Mouse (Mus musculus): Measurements from ENCODE around the gene Zscan5b. TPM values are rescaled to one million over a fixed set of nuclear protein-coding genes. Genes with fewer than 3 reads are reported as not detected.
A peak's percentile ranks its signal among the peaks of the same experiment; 100 is the strongest.
"Not testable (repeated sequence)": the region's sequence is repeated elsewhere in the genome, so short reads cannot be mapped to it uniquely, and the experiment has no call there.

The Zscan5b gene
- total RNA-seq, 2 experiments from 2014 or later: not detected

DNA sequence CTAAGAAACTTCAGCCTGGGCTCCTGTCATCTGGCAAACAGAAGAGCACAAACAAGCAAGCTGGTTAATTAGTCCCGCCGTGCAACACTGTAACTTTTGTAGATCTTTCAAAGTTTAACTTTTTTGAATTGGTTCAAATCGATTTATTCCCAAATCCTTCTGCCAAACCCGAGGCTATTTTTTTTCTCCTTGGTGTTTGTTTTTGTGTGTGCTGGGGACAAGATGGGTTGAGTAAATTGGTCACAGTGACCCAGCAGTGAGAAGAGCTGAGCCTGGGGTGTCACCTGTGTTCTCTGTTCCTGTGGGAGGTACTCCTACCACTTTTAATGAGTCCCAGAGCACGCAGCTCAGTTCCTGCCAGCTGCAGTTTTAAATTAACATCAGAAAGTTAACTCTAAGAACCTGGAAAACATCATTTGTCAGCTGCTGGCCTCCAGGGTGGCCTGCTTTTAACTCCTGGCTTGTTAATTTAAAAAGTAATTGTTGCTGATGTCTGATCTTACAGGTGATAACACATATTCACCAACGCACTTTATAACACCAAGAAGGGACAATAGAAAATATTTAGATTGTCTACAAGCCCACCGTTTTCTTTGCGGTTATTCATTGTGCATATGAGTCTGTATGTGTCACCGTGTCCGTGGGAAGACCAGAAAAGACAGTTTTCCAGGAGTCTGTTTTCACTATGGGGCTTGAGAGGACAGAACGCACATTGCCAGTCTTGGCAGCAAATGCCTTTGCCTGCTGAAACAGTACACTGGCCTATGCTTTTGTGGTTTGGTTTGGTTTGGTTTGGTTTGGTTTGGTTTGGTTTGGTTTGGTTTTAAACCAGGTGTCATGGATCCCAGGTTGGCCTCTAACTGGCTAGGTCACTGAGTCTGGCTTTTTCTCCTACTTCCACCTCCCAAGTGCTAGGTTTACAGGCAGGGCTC lies 22.5 kb downstream of the Zscan5b start:
- no peak for DNase-seq (ENCODE audit: low spot score in 2 of 2)

- DNase-seq (ENCODE audit: low spot score in 2 of 2): no peak
These were observed 30.3 kb downstream of the Zscan5b start, which contains the start of gene Epp13 for GRCm38 (mm10) chr7:6252410-6252809. TSS of gene Epp13 (plus strand) at chr7:6252710.

DNA sequence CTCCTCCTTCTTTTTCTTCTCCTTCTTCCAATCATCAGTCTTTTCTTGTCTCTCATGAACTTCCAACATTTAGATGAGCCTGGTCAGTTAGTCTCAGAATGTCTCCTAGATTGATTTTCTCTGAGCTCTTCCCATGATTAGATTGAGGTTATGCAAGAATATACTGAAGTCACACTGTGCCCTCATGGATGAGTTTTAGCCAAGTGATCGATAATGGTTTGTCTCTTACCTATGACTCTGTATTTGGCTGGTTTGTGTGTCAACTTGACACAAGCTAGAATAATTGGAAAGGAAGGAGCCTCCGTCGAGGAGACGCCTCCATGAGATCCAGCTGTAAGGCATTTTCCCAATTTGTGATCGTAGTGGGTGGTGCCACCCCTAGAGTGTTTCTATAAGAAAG lies 32.4 kb downstream of the Zscan5b start:
- no peak for DNase-seq (ENCODE audit: low spot score in 2 of 2)

GRCm38 (mm10) chr7:6257386-6257785 lies 35.3 kb downstream of the Zscan5b start:
- no peak for DNase-seq (ENCODE audit: low spot score in 2 of 2)

- no peak for DNase-seq (ENCODE audit: low spot score in 2 of 2)
These were observed 36.4 kb downstream of the Zscan5b start for GRCm38 (mm10) chr7:6258232-6259220.

DNA sequence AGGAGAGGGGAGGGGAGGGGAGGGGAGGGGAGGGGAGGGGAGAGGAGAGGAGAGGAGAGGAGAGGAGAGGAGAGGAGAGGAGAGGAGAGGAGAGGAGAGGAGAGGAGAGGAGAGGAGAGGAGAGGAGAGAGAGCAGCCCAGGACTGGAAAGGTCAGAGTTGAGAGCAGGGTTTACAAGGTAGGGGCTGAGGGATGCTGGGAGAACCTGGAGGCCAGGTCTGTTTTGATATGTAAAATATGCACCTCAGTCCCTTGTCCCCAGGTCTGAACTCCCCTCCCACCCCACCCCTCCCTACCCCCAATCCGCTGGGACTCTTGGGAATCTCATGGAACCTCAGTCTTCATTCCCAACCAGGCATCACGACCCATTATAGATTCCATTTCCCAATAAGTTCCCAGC lies 37.9 kb downstream of the Zscan5b start:
- DNase-seq (ENCODE audit: low spot score in 2 of 2): not testable (repeated sequence)

DNA sequence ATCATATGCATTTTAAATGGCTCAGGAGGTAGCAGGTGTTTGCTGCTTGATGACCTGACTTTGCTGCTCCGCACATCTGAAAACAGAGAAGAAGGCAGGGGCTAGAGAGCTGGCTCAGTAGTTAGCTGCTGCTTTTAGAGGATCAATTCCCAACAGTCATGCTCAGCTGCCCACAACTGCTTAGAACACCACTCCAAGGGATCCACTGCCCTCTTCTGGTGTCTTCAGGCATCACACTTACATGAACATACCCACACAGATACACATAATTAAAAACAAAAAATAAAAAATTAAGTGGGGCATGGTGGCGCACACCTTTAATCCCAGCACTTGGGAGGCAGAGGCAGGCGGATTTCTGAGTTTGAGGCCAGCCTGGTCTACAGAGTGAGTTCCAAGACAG lies 40.0 kb downstream of the Zscan5b start:
- DNase-seq (ENCODE audit: low spot score in 2 of 2): no peak

DNA sequence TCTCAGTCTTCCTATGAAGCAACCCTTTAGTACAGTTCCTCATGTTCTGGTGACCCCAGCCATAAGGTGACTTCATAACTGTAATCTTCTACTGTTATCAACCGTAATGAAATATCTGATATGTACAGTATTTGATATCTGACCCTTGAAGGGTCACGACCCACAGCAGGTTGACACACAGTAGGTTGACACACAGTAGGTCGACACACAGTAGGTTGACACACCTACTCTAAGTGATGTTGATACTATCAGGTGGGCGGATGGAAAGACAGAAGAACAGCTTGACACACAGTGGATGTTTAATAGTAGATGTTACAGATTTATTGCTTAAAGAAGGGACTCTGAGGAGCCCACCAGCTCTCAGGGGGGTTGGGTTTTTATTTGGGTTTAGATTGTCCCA lies 40.9 kb downstream of the Zscan5b start:
- no peak for DNase-seq (ENCODE audit: low spot score in 2 of 2)

DNA sequence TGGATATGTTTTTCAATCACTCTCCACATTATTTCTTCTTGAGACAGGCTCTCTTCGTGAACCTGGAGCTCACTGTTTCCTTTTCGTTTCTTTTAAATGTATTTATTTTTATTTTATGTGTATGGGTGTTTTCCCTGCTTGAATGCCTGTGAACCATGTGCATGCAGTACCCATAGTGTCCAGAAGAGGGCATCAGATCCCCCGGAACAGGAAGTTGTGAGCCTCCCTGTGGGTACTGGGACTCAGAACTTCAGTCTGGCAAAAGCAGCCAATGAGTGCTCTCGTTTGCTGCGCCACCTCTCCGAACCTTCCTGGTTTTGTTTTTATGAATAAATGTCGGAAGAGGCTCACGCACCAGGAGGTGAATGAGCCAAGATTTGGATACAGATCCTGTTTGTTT lies 43.6 kb downstream of the Zscan5b start:
- no peak for DNase-seq (ENCODE audit: low spot score in 2 of 2)

- DNase-seq (ENCODE audit: low spot score in 2 of 2): no peak
These were observed 55.8 kb downstream of the Zscan5b start for GRCm38 (mm10) chr7:6277906-6278305.

DNA sequence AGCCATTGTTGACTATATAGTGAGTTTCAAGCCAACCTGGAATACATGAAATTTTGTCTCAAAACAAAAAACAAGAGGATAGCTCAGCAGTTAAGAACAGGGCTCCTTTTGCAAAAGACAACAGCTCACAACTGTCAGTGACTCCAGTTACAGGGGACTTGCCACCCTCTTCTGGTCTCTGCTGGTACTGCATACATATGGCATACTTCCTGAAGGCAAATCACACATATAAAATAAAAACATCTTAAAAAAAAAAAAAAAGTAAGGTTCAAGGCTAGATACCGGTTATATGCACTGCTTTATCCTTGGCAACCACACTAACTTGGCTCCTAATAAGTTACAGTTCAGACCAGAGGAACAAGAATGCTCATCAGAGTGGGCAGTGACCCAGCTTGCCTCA lies 60.7 kb downstream of the Zscan5b start:
- peak; percentile 40 to 74 for DNase-seq (ENCODE audit: low spot score in 2 of 2)

DNA sequence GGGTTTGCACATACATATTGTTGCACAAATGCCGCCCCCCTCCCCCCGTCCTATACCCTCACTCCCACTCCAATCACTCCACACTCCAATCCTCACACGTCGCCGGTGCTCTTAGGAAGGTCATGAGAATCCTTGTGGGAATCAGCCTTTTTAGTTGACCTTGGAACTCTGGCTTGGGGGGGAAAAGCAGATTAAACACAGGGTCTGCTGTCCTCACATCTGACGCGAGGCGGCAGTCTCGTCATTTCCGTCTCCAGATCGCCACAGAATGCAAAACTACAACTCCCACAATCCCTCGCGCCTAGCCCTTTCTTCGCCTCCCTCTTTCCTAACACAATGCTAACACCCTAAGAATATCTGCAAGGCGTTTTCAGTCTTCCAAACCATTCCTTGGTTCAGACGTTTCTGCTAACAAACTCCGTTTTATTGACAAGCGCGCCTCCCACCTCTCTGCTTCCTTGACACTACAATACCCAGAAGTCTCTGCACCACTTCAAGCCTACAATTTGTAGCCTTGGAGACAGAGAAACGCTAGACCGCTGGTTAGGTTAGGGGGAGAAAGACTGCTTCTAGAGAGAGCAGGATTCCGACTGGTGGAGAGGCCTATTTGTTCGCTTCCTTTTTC lies 61.5 kb downstream of the Zscan5b start:
- DNase-seq (ENCODE audit: low spot score in 2 of 2): peak; percentile 26 to 79

DNA sequence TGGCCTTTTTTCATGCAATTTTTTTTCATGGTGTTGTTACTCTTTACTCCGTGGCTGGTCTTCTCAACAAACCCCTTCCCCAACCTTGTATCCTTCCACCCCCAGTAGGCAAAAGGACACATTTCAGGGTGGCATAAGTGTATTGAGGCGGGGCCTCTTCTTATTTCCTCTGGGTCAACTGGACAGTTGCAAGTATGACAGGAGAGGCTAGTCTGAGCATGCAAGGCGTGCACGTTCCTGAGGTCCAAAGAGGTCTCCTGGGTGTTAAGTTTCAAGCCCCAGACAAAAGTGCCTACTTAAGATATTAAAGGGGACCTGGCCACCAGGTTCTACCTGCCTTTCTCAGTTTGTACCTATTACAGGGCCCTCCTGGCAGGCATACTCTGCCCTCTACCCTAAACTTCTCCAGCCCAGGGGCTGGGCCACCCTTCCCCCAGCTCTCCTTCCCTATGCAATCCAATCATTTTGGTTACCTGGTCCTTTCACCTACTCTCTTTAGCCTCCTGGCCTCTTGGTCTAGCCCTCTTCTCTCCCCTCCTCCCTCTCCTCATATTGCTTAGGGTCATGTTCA lies 62.4 kb downstream of the Zscan5b start:
- no peak for DNase-seq (ENCODE audit: low spot score in 2 of 2)

DNA sequence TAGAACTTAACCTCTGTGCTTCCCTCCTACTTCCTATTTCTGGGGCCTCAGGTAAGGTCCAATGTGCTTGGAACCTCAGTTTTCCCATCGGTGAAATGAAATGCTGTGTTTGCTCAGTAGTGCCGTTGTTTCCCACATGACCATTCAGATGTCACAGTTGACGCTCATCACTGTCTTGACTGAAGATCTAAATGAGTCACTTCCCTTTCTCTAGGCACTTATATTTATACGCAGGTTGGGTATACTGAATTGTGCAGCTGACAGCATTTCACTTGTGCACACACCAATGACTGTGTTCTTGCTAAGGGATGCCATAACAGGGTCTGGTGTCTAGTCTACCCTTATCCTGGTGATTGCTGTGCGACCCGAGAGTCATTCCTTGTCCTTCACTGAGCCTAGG lies 63.3 kb downstream of the Zscan5b start:
- DNase-seq (ENCODE audit: low spot score in 2 of 2): no peak

- DNase-seq (ENCODE audit: low spot score in 2 of 2): peak; percentile 98 to 99
These were observed 64.0 kb downstream of the Zscan5b start, which contains the start of gene Zfp667 for GRCm38 (mm10) chr7:6285842-6286705. TSS of gene Zfp667 (plus strand) at chr7:6286579.

- no peak for DNase-seq (ENCODE audit: low spot score in 2 of 2)
These were observed 64.9 kb downstream of the Zscan5b start for GRCm38 (mm10) chr7:6286921-6287531.

Data from gastrocnemius, postnatal 4 days (tissue).